Mouse (Mus musculus): ENCODE results near the gene Rpl26. TPM values are rescaled to one million over a fixed set of nuclear protein-coding genes. Genes with fewer than 3 reads are reported as not detected.

The Rpl26 gene
- polyA plus RNA-seq, 1 experiment from 2014 or later = 638 TPM

DNA sequence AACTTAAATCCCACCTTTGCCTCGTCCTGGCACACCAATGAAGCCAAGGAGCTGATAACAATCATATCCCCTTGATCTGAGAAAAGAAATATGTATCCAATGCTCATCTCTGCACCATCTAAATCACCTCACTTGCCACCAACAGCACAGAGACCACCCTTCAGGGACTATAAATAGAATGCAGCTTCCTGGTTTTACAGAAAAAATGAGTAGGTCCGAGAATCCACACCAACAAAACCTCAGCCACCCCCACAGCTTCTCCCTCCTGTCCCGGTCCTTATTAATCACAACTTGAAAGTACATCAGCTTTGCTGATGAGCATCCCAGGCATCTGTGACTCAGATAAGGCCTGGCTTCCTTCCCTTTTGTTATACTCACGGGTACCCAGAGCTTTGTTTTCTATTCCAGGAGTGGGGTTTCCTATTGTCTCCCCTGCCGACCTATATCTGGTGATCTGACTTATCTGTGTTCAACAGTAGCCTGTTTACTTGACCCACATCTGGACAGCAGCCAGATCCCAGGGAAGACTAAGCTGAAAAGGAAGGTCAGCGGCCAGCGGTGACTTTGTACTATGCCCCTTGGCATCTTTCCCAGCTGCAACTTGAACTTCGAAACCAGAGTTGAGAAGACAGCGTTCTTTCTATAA, 36.7 kb upstream of the Rpl26 start:
- Histone ChIP-seq H3K9ac (replicated peaks) (no peak overlapping the region), H3K27me3 (no peaks in the 10 kb centered on the region), H3K27ac (replicated peaks) (no peak overlapping the region), H3K4me2 (replicated peaks) (no peak overlapping the region), H3K4me1 (no peaks in the 10 kb centered on the region), H3K36me3 (no peaks in the 10 kb centered on the region), H3K4me3 (no peak overlapping the region), H3K9me3 (no peaks in the 10 kb centered on the region)
- ATAC-seq (replicated peaks) = no peak
- 66% methylated on average over 9 of the region's 9 CpGs for WGBS

DNA sequence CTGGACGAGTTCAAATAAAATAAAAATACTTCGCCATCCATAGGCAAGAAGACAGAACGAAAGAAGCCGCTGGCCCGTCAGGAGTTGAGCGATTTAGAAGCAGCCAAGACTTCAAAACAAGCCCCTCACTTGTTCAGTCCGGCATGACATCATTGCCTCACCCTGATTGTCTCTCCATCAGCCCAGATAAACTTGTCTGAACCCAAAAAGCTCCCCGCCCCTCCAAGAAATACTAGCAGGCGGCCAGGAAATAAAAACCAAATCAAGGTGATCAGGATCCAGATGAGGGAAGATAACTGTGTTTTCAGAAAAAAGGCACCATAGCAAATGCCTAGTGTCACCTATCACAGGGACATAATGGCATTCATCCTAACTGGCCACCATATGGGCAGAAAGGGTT, 30.1 kb upstream of the Rpl26 start:
- H3K4me1 ChIP-seq = no peaks in the 10 kb centered on the region
- WGBS = 71% methylated on average over 9 of the region's 9 CpGs

DNA sequence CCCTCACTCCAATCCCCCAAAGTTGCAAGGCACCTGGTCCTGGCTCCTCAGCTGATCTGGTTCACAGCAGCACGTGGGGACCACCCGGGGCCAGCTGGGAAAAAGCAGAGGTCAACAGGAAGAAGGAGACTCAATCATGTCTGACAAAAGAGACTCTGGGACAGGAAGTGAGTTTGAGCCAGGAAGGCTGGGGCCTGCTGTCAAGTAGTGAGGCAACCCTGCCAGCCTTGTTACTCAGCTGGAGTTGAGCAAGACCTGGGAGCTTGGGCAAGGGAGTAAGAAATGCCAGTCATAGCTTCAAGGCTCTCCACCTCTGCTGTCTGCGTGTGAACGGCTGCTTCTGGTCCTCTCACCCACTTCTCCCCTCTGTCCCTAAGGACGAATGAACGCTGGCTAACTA, 29.6 kb upstream of the Rpl26 start, which contains the start of gene Ndel1:
Gene Ndel1 (minus strand): TSS at position 111 of the 400 bp plus-strand sequence.
- Histone ChIP-seq H3K4me1 (no peaks in the 10 kb centered on the region), H3K9me3 (no peaks in the 10 kb centered on the region), H3K4me3 (no peak within 1 kb of the TSS), H3K4me2 (replicated peaks) (no peak within 1 kb of the TSS), H3K9ac (replicated peaks) (no peak within 1 kb of the TSS), H3K36me3 (no peaks in the 10 kb centered on the region), H3K27ac (replicated peaks) (no peak within 1 kb of the TSS), H3K27me3 (no peaks in the 10 kb centered on the region)
- ATAC-seq (replicated peaks) = no peak
- WGBS = 69% methylated on average over 6 of the region's 6 CpGs

More for the DNA sequence above, 30.1 kb upstream of the Rpl26 start:
- H3K4me3 ChIP-seq = no peak overlapping the region
- no peaks in the 10 kb centered on the region for H3K27me3 ChIP-seq
- no peak overlapping the region for H3K9ac ChIP-seq (replicated peaks)
- no peaks in the 10 kb centered on the region for H3K9me3 ChIP-seq
- no peak for ATAC-seq (replicated peaks)
- no peaks in the 10 kb centered on the region for H3K36me3 ChIP-seq
- no peak overlapping the region for H3K27ac ChIP-seq (replicated peaks)
- no peak overlapping the region for H3K4me2 ChIP-seq (replicated peaks)

DNA sequence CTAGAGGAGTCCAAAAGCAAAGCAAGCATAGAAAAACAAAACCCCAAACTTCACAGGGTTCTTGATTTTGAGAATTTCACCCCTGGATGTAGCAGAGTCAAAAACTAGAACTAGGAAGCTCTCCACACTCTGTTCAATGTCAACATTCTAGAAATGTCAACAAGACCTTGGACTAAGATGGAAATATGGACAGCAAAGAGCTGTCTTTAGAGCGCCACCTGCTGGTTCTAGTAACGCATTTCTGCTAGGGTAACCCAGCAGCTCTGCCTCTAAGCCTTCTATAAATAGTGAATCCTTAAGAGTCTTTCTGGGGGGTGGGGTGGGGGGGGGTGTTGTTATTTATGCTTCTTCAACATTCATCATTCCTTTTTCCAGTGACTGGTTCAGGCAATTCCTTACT, 26.5 kb upstream of the Rpl26 start:
- Histone ChIP-seq H3K36me3 (no peaks in the 10 kb centered on the region), H3K9me3 (no peaks in the 10 kb centered on the region), H3K27ac (replicated peaks) (no peak overlapping the region), H3K4me2 (replicated peaks) (no peak overlapping the region), H3K9ac (replicated peaks) (no peak overlapping the region), H3K27me3 (no peaks in the 10 kb centered on the region), H3K4me3 (no peak overlapping the region), H3K4me1 (no peaks in the 10 kb centered on the region)
- 0% methylated on average over 2 of the region's 2 CpGs for WGBS
- no peak for ATAC-seq (replicated peaks)

DNA sequence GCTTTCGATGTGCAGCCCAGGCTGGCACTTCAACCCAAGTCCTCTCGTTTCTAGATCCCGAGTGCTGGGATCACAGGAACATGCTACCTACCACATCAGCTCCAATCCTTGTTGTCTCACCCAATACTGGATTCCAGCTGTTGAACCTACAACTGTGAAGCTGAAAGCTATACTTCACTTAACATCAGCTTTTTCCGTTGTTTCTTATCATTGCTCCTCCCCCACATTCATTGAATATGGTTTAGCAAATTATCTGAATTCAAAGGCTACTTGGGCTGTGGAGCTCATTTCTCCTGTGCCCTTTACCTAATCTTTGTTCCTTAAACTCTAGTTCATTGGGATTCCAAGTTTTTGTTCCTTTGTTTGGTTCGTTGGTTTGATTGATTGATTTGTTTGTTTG, 22.6 kb upstream of the Rpl26 start:
- H3K27ac ChIP-seq (replicated peaks) = no peak overlapping the region
- H3K4me3 ChIP-seq = no peak overlapping the region
- H3K4me2 ChIP-seq (replicated peaks) = no peak overlapping the region
- 92% methylated on average over 5 of the region's 5 CpGs for WGBS
- H3K27me3 ChIP-seq = no peaks in the 10 kb centered on the region
- H3K9ac ChIP-seq (replicated peaks) = no peak overlapping the region
- H3K9me3 ChIP-seq = no peaks in the 10 kb centered on the region
- no peaks in the 10 kb centered on the region for H3K4me1 ChIP-seq
- H3K36me3 ChIP-seq = no peaks in the 10 kb centered on the region
- no peak for ATAC-seq (replicated peaks)

DNA sequence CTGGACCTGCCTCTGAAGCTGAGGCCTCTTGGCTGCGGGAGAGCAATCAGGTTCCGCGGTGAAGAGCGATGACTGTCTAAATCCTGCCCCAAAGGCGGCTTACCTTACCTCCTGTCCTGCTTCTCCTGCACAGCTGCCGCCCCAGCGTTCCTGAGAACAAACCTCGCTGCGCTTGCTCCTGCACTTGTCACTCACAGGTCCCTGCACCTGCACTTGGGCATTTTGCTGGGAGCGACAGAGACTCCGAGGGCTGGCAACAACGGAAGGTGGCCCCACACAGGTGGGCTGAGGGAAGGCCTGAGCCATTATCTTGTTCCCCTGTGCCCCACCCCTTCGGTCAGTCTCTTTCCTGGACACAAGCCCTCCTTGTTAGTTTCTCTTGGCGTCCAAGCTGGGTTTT, 19.3 kb upstream of the Rpl26 start:
- no peak overlapping the region for H3K4me3 ChIP-seq
- H3K9me3 ChIP-seq = no peaks in the 10 kb centered on the region
- no peak overlapping the region for H3K9ac ChIP-seq (replicated peaks)
- H3K36me3 ChIP-seq = no peaks in the 10 kb centered on the region
- H3K4me1 ChIP-seq = no peaks in the 10 kb centered on the region
- no peaks in the 10 kb centered on the region for H3K27me3 ChIP-seq
- 23% methylated on average over 14 of the region's 14 CpGs for WGBS
- no peak for ATAC-seq (replicated peaks)
- no peak overlapping the region for H3K4me2 ChIP-seq (replicated peaks)
- no peak overlapping the region for H3K27ac ChIP-seq (replicated peaks)

DNA sequence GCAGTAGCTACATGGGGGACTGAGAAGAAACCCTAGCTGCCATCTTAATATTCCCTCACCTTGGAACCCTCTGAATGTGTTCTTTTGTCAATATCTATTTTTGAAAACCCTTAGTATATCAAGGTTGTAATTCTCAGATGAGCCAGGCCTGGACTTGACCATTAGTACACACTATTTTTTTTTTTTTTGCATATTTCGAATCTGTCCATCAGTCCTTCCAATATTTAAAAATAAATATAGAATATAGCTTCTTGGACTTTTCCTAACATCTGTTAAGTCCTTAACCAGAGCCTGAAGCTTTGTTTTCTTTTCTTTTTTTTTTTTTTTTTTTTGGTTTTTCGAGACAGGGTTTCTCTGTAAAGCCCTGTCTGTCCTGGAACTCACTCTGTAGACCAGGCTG, 17.5 kb upstream of the Rpl26 start:
- ATAC-seq (replicated peaks) = no peak
- 80% methylated on average over 2 of the region's 2 CpGs for WGBS
- H3K27ac ChIP-seq (replicated peaks) = no peak overlapping the region
- no peaks in the 10 kb centered on the region for H3K36me3 ChIP-seq
- H3K4me2 ChIP-seq (replicated peaks) = no peak overlapping the region
- no peaks in the 10 kb centered on the region for H3K4me1 ChIP-seq
- no peaks in the 10 kb centered on the region for H3K9me3 ChIP-seq
- no peak overlapping the region for H3K4me3 ChIP-seq
- H3K9ac ChIP-seq (replicated peaks) = no peak overlapping the region
- no peaks in the 10 kb centered on the region for H3K27me3 ChIP-seq

DNA sequence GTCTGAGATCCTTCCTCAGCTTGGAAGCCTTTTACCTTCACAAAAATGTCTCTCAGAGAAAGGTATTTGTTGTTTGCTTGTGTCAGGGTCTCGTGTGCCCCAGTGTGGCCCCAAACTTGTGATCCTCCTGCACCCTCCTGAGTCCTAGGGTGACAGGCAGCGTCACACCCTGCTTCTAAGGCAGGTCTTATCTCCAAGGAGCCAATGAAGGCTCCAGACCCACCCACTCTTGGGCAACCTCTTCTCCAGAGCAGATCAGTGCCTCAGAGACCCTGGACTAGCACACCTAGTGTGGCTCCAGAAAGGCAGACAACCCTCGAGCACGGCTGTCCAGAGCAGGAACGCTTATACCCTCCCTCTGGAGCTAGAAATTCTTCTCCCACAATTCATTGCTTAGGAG, 17.0 kb upstream of the Rpl26 start:
- Histone ChIP-seq H3K4me2 (replicated peaks) (no peak overlapping the region), H3K4me1 (no peaks in the 10 kb centered on the region), H3K27me3 (no peaks in the 10 kb centered on the region), H3K9ac (replicated peaks) (no peak overlapping the region), H3K4me3 (no peak overlapping the region), H3K27ac (replicated peaks) (no peak overlapping the region), H3K36me3 (no peaks in the 10 kb centered on the region), H3K9me3 (no peaks in the 10 kb centered on the region)
- WGBS = 75% methylated on average over 5 of the region's 5 CpGs
- no peak for ATAC-seq (replicated peaks)

DNA sequence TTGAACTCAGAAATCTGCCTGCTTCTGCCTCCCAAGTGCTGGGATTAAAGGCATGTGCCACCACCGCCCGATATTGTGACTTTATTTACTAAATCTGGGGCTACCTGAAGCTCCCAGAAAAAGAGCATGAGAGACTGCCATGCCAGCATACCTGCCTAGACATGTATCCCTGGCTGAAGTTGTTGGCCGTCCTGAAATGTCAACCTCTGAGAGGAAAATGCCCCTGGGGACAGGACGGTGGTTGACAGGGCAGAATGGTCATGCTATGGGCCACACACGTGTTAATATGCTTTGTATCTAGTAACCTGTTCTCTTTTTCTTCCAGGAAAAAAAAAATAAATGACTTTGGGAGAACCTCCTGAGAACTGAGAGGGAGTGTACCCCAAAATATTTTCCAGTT, 15.3 kb upstream of the Rpl26 start:
- Histone ChIP-seq H3K4me3 (no peak overlapping the region), H3K27me3 (no peaks in the 10 kb centered on the region), H3K9ac (replicated peaks) (no peak overlapping the region), H3K27ac (replicated peaks) (no peak overlapping the region), H3K4me1 (no peaks in the 10 kb centered on the region), H3K36me3 (no peaks in the 10 kb centered on the region), H3K9me3 (no peaks in the 10 kb centered on the region), H3K4me2 (replicated peaks) (no peak overlapping the region)
- ATAC-seq (replicated peaks) = no peak
- 89% methylated on average over 5 of the region's 5 CpGs for WGBS

DNA sequence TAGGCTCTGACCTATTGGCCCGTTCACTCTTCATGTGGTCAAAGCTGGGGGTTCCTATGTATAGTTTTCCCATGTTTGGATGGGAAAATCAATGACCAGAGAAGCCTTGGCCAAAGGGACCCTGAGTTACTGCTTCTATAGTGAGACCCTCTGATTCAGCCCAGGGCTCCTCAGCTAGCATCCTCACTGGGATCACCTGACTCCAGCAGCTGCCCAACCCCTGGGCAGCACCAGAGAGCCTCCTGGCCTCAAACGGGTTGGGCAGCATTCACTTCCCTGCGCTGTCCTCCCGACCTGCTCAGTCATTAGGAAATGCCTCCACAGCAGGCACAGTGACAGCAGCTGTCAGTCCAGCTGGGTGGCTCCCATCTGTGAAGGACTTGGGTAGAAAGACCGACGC, 13.1 kb upstream of the Rpl26 start, which contains the start of gene Rnf222:
Gene Rnf222 (plus strand): TSS at position 301 of the 400 bp plus-strand sequence.
- Histone ChIP-seq H3K27me3 (no peaks in the 10 kb centered on the region), H3K4me2 (replicated peaks) (no peak within 1 kb of the TSS), H3K9ac (replicated peaks) (no peak within 1 kb of the TSS), H3K36me3 (no peaks in the 10 kb centered on the region), H3K9me3 (no peaks in the 10 kb centered on the region), H3K4me1 (no peaks in the 10 kb centered on the region), H3K27ac (replicated peaks) (no peak within 1 kb of the TSS), H3K4me3 (no peak within 1 kb of the TSS)
- no peak for ATAC-seq (replicated peaks)
- WGBS = 34% methylated on average over 6 of the region's 6 CpGs

DNA sequence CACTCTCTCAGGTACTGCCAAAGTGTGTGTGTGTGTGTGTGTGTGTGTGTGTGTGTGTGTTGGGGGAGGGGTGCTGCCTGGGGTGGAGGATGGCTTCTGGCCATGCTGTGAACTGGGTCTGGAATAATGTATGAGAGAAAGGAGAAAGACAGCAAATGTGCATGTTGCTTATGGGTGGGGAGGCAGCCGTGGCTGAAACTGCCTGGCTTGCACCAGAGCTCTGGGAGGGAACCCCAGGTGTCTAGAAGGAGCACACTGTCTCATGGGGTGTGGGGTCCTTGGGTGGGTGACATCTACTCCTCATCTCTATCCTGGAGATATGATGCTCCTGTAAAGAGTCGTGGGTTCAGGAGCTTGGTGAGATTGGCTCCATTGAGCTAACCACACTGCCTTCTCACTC, 12.7 kb upstream of the Rpl26 start:
- no peak overlapping the region for H3K4me2 ChIP-seq (replicated peaks)
- 79% methylated on average over 2 of the region's 2 CpGs for WGBS
- no peaks in the 10 kb centered on the region for H3K27me3 ChIP-seq
- H3K36me3 ChIP-seq = no peaks in the 10 kb centered on the region
- no peak for ATAC-seq (replicated peaks)
- no peak overlapping the region for H3K27ac ChIP-seq (replicated peaks)
- no peaks in the 10 kb centered on the region for H3K9me3 ChIP-seq
- no peak overlapping the region for H3K4me3 ChIP-seq
- no peaks in the 10 kb centered on the region for H3K4me1 ChIP-seq
- H3K9ac ChIP-seq (replicated peaks) = no peak overlapping the region

DNA sequence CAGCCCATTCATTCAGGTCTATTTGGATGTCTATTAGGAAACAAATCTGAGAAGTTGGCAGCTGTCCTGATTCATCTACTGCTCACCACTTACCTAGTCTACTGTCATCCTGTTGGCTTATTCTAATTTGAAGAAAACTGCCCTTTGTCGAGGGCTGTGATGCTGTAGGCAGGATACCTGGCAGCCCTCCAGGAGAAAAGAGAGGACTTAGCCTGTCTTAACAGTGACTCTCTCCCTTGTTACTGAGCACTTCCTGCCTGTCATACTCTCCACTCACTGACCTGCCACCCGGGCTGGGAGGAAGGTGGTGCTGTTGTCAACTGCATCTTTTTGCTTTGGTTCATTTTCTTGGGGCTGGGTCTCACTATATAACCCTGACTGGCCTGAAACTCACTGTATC, 10.8 kb upstream of the Rpl26 start:
- 52% methylated on average over 2 of the region's 2 CpGs for WGBS
- no peak overlapping the region for H3K27ac ChIP-seq (replicated peaks)
- ATAC-seq (replicated peaks) = no peak

DNA sequence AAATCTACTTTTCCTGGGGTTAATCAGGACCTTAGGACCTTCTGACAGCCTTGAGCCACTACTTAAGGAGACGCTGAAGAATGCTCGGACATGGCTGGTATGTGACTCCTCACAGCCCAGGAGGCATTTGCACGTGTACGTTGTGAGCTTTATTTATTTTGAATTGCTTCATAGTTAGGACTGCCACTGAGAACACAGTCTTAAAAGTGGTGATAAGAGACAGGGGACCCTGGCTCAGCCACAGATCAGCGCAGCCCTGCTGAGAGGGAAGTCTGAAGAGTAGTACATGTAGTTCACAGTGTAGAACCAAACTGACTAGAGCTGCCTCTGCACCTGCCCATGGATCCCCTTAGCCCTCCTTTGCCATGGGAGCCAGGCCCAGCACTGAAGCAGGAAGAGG, 9.6 kb upstream of the Rpl26 start:
- H3K4me1 ChIP-seq = no peaks in the 10 kb centered on the region
- H3K36me3 ChIP-seq = no peaks in the 10 kb centered on the region
- WGBS = 83% methylated on average over 5 of the region's 5 CpGs
- no peak overlapping the region for H3K27ac ChIP-seq (replicated peaks)
- H3K9ac ChIP-seq (replicated peaks) = no peak overlapping the region
- H3K27me3 ChIP-seq = no peaks in the 10 kb centered on the region
- H3K9me3 ChIP-seq = no peaks in the 10 kb centered on the region
- H3K4me3 ChIP-seq = no peak overlapping the region
- no peak overlapping the region for H3K4me2 ChIP-seq (replicated peaks)
- no peak for ATAC-seq (replicated peaks)

More for the DNA sequence above, 10.8 kb upstream of the Rpl26 start:
- no peaks in the 10 kb centered on the region for H3K4me1 ChIP-seq
- no peak overlapping the region for H3K9ac ChIP-seq (replicated peaks)
- no peak overlapping the region for H3K4me3 ChIP-seq
- H3K27me3 ChIP-seq = no peaks in the 10 kb centered on the region
- H3K36me3 ChIP-seq = no peaks in the 10 kb centered on the region
- no peak overlapping the region for H3K4me2 ChIP-seq (replicated peaks)
- H3K9me3 ChIP-seq = no peaks in the 10 kb centered on the region
